8 mouse cellular contexts compared by ENCODE assay signal in the genomic region with DNA sequence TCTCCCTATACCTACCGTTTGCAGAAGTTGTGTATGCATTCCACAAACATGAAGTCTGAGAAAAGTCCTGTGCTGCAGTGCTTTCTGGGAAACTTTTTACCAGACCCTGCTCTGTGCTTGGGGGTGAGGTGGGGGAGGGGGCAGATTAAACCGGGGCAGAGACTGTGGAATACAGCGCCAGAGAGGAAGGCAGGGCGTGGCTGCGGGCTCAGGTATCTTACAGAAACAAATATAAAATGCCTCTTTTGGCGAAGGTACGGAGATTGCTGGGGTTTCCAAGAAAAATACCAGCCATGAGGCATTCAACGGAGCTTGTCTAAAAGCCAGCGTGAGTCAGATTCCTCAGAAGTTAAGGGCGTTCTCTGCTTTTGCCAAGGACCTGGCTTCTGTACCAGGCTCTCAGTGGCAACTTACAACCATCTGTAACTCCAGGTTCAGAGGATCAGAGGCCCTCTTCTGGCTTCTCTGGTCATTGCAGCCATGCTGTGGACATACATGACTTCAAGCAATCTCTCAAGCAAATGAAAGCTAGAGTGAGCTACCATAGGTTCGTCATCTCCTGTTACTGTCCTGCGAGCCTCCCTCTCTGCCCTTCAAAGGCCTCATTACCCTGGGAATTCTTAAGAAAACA. TPM values are rescaled to one million over a fixed set of nuclear protein-coding genes. Genes with fewer than 3 reads are reported as not detected.
DNase-seq lines count a peak whose midpoint lies in the region; ATAC-seq and TF ChIP-seq lines count a peak whose summit lies in the region.

No protein-coding gene starts in this region.

- no peaks in the 10 kb centered on the region for H3K27me3 ChIP-seq in embryonic facial prominence, embryonic 14.5 days (replicated peaks; ENCODE audit: control insufficient read depth, insufficient read depth, low read length)
- H3K27me3 ChIP-seq in kidney, postnatal 0 days (ENCODE audit: insufficient read depth, low read length), result no peaks in the 10 kb centered on the region

- 74% methylated on average over 12 of the region's 12 CpGs for WGBS in lung, adult 2 months
- WGBS in embryonic facial prominence, embryonic 14.5 days, result 65% methylated on average over 12 of the region's 12 CpGs
- WGBS in kidney, postnatal 0 days, result 67% methylated on average over 12 of the region's 12 CpGs

- peak overlapping the region; percentile 92; the same call in 1 of the 2 replicates for H3K4me2 ChIP-seq in embryonic facial prominence, embryonic 14.5 days (ENCODE audit: low read depth, low read length)
- H3K4me2 ChIP-seq in kidney, postnatal 0 days (ENCODE audit: low read length), result no peak overlapping the region

- peak; percentile 76 for DNase-seq in CD4-positive, CD25-positive, alpha-beta regulatory T cell, adult 2 months (ENCODE audit: low read depth, low spot score)
- no peak for DNase-seq in lung, adult 2 months
- DNase-seq in lung, postnatal 25 days (ENCODE audit: low spot score), result no peak
- DNase-seq in embryonic facial prominence, embryonic 14.5 days (ENCODE audit: low spot score), result no peak
- peak; percentile 51 for DNase-seq in kidney, postnatal 0 days (ENCODE audit: low spot score)
- DNase-seq in neural tube, embryonic 10.5 days (ENCODE audit: extremely low spot score, low spot score), result peak; percentile 30
- DNase-seq in Muller cell, postnatal 12 days (ENCODE audit: inconsistent ontology term), result no peak

- H3K9me3 ChIP-seq in embryonic facial prominence, embryonic 14.5 days (ENCODE audit: control insufficient read depth, low read length), result no peaks in the 10 kb centered on the region
- no peaks in the 10 kb centered on the region for H3K9me3 ChIP-seq in kidney, postnatal 0 days (replicated peaks; ENCODE audit: low read length)

- no peak overlapping the region for H3K4me3 ChIP-seq in lung, adult 2 months (replicated peaks; ENCODE audit: extremely low read depth, low read depth, low read length)
- no peak overlapping the region for H3K4me3 ChIP-seq in embryonic facial prominence, embryonic 14.5 days (ENCODE audit: low read depth, low read length)
- H3K4me3 ChIP-seq in kidney, postnatal 0 days (replicated peaks; ENCODE audit: low read depth, low read length), result no peak overlapping the region

- no peak for TF ChIP-seq POLR2A in lung, adult 2 months (IDR thresholded peaks at IDR 0.05; ENCODE audit: borderline replicate concordance, extremely low read depth, low read depth, low read length)

- peak; percentile 12; the same call in 1 of the 2 replicates for TF ChIP-seq CTCF in lung, adult 2 months (IDR thresholded peaks at IDR 0.05; ENCODE audit: insufficient read depth, low read length)
- peak; percentile 50; the same call in 1 of the 2 replicates for TF ChIP-seq CTCF in kidney, postnatal 0 days (IDR thresholded peaks at IDR 0.05; ENCODE audit: low read depth)

- no peak for ATAC-seq in CD4-positive, CD25-positive, alpha-beta regulatory T cell, adult 4 months
- no peak for ATAC-seq in embryonic facial prominence, embryonic 14.5 days (ENCODE audit: low read depth)
- ATAC-seq in kidney, postnatal 0 days (replicated peaks; ENCODE audit: low FRiP score, low read depth), result no peak

- no peaks in the 10 kb centered on the region for H3K36me3 ChIP-seq in embryonic facial prominence, embryonic 14.5 days (ENCODE audit: control insufficient read depth, insufficient read depth, low read length)
- no peaks in the 10 kb centered on the region for H3K36me3 ChIP-seq in kidney, postnatal 0 days (ENCODE audit: insufficient read depth, low read length)

- H3K4me1 ChIP-seq in lung, adult 2 months (ENCODE audit: control insufficient read depth, insufficient read depth, low read length), result peaks cover 3% of the 10 kb centered on the region
- peaks cover 10% of the 10 kb centered on the region for H3K4me1 ChIP-seq in embryonic facial prominence, embryonic 14.5 days (ENCODE audit: control insufficient read depth, insufficient read depth, low read length)
- peaks cover 10% of the 10 kb centered on the region for H3K4me1 ChIP-seq in kidney, postnatal 0 days (replicated peaks; ENCODE audit: insufficient read depth, low read length)

- no peak overlapping the region for H3K27ac ChIP-seq in embryonic facial prominence, embryonic 14.5 days (replicated peaks; ENCODE audit: low read depth, low read length)
- no peak overlapping the region for H3K27ac ChIP-seq in kidney, postnatal 0 days

- no peak overlapping the region for H3K9ac ChIP-seq in embryonic facial prominence, embryonic 14.5 days (ENCODE audit: low read depth, low read length)
- no peak overlapping the region for H3K9ac ChIP-seq in kidney, postnatal 0 days (ENCODE audit: low read depth, low read length)

RNA-seq across cellular contexts. Expression of a gene that starts 1.3 kb away (rescaled TPM):
- 1 to 10 TPM; 2.8 to 3.0 TPM for polyA plus RNA-seq in CD4-positive, CD25-positive, alpha-beta regulatory T cell, adult 4 months (2017; shearing (Covaris generic))
- 36.3 and 38.6 TPM in 2 replicates for polyA plus RNA-seq in lung, adult 2 months (2012; rRNA removed)
- polyA plus RNA-seq in embryonic facial prominence, embryonic 14.5 days (2014; fragmentation: Nextera tagmentation; extraction: Ambion mirVana), result 10.0 and 11.0 TPM in 2 replicates
- 8.2 and 9.4 TPM in 2 replicates for polyA plus RNA-seq in kidney, postnatal 0 days (2015; fragmentation: Nextera tagmentation; extraction: Ambion mirVana)

Comparison
In these comparisons a context has a peak if more than half of its experiments do, and no peak if none do; other contexts are left out.
1. DNase-seq: peak in CD4-positive, CD25-positive, alpha-beta regulatory T cell, adult 2 months (single experiment), kidney, postnatal 0 days (single experiment) and neural tube, embryonic 10.5 days (single experiment); none in lung, adult 2 months (single experiment), lung, postnatal 25 days (single experiment), embryonic facial prominence, embryonic 14.5 days (single experiment) and Muller cell, postnatal 12 days (single experiment).